Mouse (Mus musculus) liver, embryonic 16.5 days (tissue): ENCODE data around the gene Dhh. TPM values are rescaled to one million over a fixed set of nuclear protein-coding genes. Genes with fewer than 3 reads are reported as not detected.

ENCODE experiments used
- ATAC-seq: fragments of 200-750 bp; cut with Nextera tagmentation; 2 replicates; pipeline ENCODE4 v1.8.0; 2017; ENCODE audit warnings: low read depth, mild to moderate bottlenecking, moderate number of reproducible peaks, moderate library complexity
- H3K27ac ChIP-seq: fragments of 300-500 bp; sonication (generic); 2 replicates; pipeline ENCODE4 v1.5.1; 2014; ENCODE audit warnings: mild to moderate bottlenecking, low read length
- H3K27me3 ChIP-seq: fragments of 300-500 bp; sonication (generic); 2 replicates; pipeline ENCODE4 v1.6.1; 2014; ENCODE audit warnings: low read depth, low read length, mixed read lengths; ENCODE audit not compliant: control insufficient read depth, insufficient read depth
- H3K36me3 ChIP-seq: fragments of 300-500 bp; sonication (generic); 2 replicates; pipeline ENCODE4 v1.6.1; 2014; ENCODE audit warnings: mild to moderate bottlenecking; ENCODE audit not compliant: control insufficient read depth, insufficient read depth
- H3K4me1 ChIP-seq: fragments of 300-500 bp; sonication (generic); 2 replicates; pipeline ENCODE4 v1.6.1; 2014; ENCODE audit warnings: low read depth, low read length, mixed read lengths; ENCODE audit not compliant: control insufficient read depth
- H3K4me2 ChIP-seq: fragments of 300-500 bp; sonication (generic); 2 replicates; pipeline ENCODE4 v1.6.1; 2014; ENCODE audit warnings: low read depth, low read length, mixed read lengths
- H3K4me3 ChIP-seq: fragments of 300-500 bp; sonication (generic); 2 replicates; pipeline ENCODE4 v1.5.1; 2014; ENCODE audit warnings: low read depth, mild to moderate bottlenecking, low read length
- H3K9ac ChIP-seq: fragments of 300-500 bp; sonication (generic); 2 replicates; pipeline ENCODE4 v1.6.1; 2014; ENCODE audit warnings: low read depth, low read length
- H3K9me3 ChIP-seq: fragments of 300-500 bp; sonication (generic); replicated peaks from 2 replicates; pipeline ENCODE4 v1.6.1; 2016; ENCODE audit warnings: low read length; ENCODE audit not compliant: control insufficient read depth
- WGBS: fragments of 180-500 bp; shearing (Covaris S2); extraction: QIAGEN DNeasy Blood & Tissue Kit; methylation state at CpG from one replicate; pipeline ENCODE4 v1.1.7; 2014; ENCODE audit not compliant: insufficient replicate concordance; 5-methylcytosine and 5-hydroxymethylcytosine counted together
- polyA plus RNA-seq: library from polyadenylated mRNA; unstranded; fragments of >200 nt; fragmentation: Nextera tagmentation; extraction: Ambion mirVana; gene quantifications from 2 replicates; pipeline ENCODE4 v1.2.1, GENCODE M21; 2015

The Dhh gene
- polyA plus RNA-seq, 1 experiment from 2014 or later, result 0.11 TPM

DNA sequence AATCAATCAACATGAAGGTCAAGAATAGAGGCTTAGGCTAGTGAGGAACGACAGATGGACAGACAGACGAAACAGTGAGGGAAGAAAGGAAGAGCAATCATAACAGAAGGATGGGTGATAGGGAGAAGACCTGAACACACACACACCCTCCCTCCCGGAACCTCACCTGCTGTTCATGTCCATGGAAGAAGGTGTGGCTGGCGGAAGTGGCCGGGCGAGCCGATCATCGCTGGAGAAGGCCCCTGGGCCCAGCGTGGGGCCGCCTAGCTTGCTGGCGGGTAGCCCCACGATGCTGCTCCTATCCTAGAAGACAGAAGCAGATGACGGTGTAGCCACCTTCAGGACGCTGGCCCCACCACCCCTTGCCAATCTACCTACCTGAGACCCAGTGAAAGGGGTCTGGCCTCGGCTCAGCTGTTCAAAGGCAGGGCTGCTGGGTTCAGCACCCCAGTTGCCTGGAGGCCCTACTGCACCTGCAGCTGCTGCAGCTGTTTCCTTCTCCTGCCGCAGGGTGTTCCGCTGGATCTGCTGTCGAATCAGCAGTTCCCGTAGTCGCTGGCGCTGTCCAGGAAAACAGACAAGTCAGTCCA, 47.0 kb downstream of the Dhh start:
- H3K4me3 ChIP-seq, result no peak overlapping the region
- peaks cover 96% of the 10 kb centered on the region for H3K36me3 ChIP-seq
- H3K27ac ChIP-seq, result no peak overlapping the region
- H3K4me1 ChIP-seq, result no peaks in the 10 kb centered on the region
- no peak overlapping the region for H3K9ac ChIP-seq
- no peaks in the 10 kb centered on the region for H3K9me3 ChIP-seq
- H3K27me3 ChIP-seq, result no peaks in the 10 kb centered on the region
- ATAC-seq, result no peak
- H3K4me2 ChIP-seq, result no peak overlapping the region
- 91% methylated on average over 21 of the region's 21 CpGs for WGBS

DNA sequence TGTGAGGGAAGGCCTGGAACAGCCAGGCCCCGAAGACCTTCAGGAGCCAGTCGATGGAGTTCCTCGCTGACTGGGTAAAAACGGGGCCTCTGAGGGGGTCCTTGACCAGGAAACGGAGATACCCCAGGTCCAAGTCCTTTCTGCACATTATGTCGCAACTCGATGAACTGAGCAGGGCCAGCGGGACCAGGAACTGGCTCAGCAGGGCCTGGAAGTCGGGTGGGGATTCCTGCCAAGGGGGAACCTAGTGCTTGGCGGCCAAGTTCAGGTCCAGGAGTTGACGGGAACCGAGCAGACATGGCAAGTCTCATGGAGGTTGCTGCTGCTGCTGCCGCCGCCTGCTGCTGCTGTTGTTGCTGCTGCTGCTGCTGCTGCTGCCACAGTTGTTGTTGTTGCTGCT, 47.7 kb downstream of the Dhh start:
- no peak for ATAC-seq
- H3K9ac ChIP-seq, result no peak overlapping the region

DNA sequence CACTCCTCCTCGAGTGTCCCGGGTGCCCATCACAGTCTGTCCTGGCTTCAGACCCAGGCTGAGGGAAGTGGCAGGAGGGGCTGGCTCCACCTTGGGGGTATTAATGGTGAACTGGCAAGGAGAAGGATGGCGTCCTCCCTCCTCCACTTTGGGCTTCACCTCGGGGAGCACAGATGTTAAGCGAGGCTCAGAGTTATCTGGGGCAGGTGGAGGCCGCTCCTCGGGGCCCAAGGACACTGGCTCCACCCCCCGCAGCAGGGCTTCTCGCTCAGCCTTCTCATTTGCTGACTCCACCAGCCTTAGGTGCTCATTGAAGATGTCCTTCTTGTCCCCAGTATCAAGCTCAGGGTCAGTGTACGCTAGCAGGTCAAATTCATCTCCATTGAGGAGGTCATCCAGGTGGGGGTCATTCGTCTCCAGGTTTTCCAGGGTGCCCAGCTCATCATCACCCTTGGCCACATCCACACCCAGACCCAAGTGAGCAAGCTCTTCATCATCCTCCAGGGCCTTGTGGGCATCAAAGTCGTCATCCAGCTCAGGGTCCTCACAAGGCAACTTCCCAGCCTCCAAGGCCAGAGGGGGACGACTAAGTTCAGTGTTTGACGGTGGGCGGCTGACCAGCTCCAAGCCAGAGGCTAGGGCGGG, 48.3 kb downstream of the Dhh start:
- Histone ChIP-seq H3K9ac (no peak overlapping the region), H3K27ac (no peak overlapping the region), H3K4me2 (no peak overlapping the region), H3K36me3 (peaks cover 96% of the 10 kb centered on the region), H3K4me1 (no peaks in the 10 kb centered on the region), H3K9me3 (no peaks in the 10 kb centered on the region), H3K27me3 (no peaks in the 10 kb centered on the region), H3K4me3 (no peak overlapping the region)
- ATAC-seq, result no peak
- 74% methylated on average over 16 of the region's 16 CpGs for WGBS

More for the DNA sequence above, 47.7 kb downstream of the Dhh start:
- no peaks in the 10 kb centered on the region for H3K4me1 ChIP-seq
- H3K9me3 ChIP-seq, result no peaks in the 10 kb centered on the region
- H3K4me3 ChIP-seq, result no peak overlapping the region
- no peak overlapping the region for H3K4me2 ChIP-seq
- peaks cover 96% of the 10 kb centered on the region for H3K36me3 ChIP-seq
- 81% methylated on average over 14 of the region's 14 CpGs for WGBS
- no peaks in the 10 kb centered on the region for H3K27me3 ChIP-seq
- no peak overlapping the region for H3K27ac ChIP-seq

DNA sequence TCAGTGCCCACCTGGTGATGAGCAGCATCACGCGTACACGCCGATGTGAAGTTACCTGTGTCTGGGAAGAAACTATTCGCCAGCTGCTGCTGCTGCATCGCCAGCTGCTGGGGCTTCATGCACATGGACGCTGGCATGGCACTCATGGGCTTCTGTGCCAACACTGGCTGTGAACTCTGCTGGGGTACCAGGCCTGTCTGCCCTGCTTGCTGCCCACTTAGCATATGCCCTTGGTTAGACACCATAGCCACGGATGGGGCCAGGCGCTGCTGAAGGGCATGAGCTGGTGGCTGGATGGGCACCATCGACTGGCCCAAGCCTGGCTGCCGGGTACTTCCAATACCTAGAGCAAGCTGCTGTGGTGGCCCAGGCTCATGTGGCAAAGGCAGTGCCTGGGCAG, 49.2 kb downstream of the Dhh start:
- H3K4me2 ChIP-seq, result no peak overlapping the region
- ATAC-seq, result no peak
- no peak overlapping the region for H3K4me3 ChIP-seq
- H3K4me1 ChIP-seq, result peaks cover 3% of the 10 kb centered on the region
- H3K27me3 ChIP-seq, result no peaks in the 10 kb centered on the region
- H3K36me3 ChIP-seq, result peaks cover 96% of the 10 kb centered on the region
- WGBS, result 89% methylated on average over 11 of the region's 11 CpGs
- H3K9ac ChIP-seq, result no peak overlapping the region
- H3K9me3 ChIP-seq, result no peaks in the 10 kb centered on the region
- no peak overlapping the region for H3K27ac ChIP-seq

DNA sequence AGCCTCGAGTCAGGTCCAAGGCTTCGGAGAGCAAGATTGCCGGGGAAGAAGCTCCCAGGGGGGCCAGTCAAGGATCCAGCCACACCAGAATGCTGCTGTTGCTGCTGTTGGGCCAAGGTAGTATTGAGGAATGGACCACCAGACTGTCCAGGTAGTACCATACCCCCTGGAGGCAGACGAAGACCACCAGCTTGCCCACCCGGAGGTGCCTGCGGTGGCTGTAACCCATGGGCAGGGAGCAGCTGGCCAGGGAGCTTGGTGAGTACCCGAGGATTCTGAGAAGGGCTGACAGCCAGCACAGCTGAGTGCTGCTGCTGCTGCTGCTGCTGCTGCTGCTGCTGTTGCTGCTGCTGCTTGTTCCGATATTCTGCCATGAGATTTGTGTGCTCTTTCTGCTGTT, 52.2 kb downstream of the Dhh start:
- ATAC-seq, result no peak
- no peaks in the 10 kb centered on the region for H3K9me3 ChIP-seq
- H3K9ac ChIP-seq, result no peak overlapping the region
- H3K27me3 ChIP-seq, result no peaks in the 10 kb centered on the region
- H3K27ac ChIP-seq, result no peak overlapping the region
- H3K4me3 ChIP-seq, result no peak overlapping the region
- H3K36me3 ChIP-seq, result peaks cover 94% of the 10 kb centered on the region
- H3K4me1 ChIP-seq, result peaks cover 7% of the 10 kb centered on the region
- WGBS, result 89% methylated on average over 8 of the region's 8 CpGs
- H3K4me2 ChIP-seq, result no peak overlapping the region

DNA sequence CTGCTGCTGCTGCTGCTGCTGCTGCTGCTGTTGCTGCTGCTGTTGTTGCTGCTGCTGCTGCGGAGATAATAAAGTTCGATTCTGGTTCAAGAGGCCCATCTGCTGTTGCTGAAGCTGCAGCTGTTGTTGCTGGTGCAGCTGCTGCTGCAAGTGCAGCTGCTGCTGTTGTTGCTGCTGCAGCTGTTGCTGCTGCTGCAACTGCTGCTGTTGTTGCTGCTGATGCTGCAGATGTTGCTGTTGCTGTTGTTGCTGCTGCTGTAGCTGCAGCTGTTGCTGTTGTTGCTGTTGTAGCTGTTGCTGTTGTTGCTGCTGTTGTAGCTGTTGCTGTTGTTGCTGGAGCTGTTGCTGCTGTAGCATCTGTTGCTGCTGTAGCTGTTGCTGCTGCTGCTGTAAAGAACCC, 53.2 kb downstream of the Dhh start:
- Histone ChIP-seq H3K27ac (no peak overlapping the region), H3K9me3 (no peaks in the 10 kb centered on the region), H3K4me3 (no peak overlapping the region), H3K4me1 (peaks cover 7% of the 10 kb centered on the region), H3K4me2 (no peak overlapping the region), H3K27me3 (no peaks in the 10 kb centered on the region), H3K36me3 (peaks cover 94% of the 10 kb centered on the region), H3K9ac (no peak overlapping the region)
- no peak for ATAC-seq
- whole genome bisulfite sequencing, result 81% methylated on average over 2 of the region's 2 CpGs

DNA sequence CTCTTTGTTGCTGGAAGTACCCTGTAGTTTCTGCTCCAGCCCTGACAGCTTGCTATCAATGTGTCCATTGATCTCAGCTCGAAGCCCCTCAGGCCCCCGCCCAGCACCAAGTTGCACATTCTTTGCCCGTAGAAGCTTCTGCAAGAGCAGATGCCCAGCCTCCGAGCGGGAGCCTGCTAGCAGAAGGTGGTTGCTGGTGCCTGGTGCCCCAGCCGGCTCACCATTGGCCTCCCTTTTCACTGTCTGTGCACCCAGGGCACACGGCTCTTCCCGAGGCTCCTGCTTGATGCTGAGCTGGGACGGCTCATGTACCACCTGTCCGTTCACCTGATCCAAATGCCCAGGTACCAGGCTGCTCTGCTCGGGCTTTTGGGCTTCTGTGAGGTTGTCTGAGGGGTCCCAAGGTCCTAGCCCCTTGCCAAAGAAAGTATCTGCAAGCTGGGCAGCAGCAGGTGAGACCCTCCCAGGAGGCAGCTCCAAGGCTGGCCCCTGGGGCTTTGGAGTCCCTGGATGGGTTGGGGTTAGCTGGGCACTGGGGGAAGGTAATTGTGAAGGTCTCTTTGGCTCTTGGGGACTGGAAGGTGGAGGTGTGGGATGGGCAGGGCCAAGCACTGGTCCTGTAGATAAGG, 54.6 kb downstream of the Dhh start:
- 83% methylated on average over 11 of the region's 11 CpGs for WGBS
- Histone ChIP-seq H3K4me1 (peaks cover 12% of the 10 kb centered on the region), H3K4me2 (no peak overlapping the region), H3K27me3 (no peaks in the 10 kb centered on the region), H3K36me3 (peaks cover 95% of the 10 kb centered on the region), H3K9ac (no peak overlapping the region), H3K27ac (no peak overlapping the region), H3K4me3 (no peak overlapping the region), H3K9me3 (no peaks in the 10 kb centered on the region)
- no peak for ATAC-seq

Other genes starting within 250 kb of the Dhh start
- 9.0 and 10.0 TPM in 2 replicates for gene Ddx23, start 235.6 kb downstream of the Dhh start, polyA plus RNA-seq
- 0.78 and 1.1 TPM in 2 replicates for gene Rnd1, start 221.1 kb downstream of the Dhh start, polyA plus RNA-seq
- not detected in 2 replicates for gene Ccdc65, start 190.3 kb downstream of the Dhh start, polyA plus RNA-seq
- gene Fkbp11, start 170.3 kb downstream of the Dhh start, polyA plus RNA-seq, result 172 and 182 TPM in 2 replicates
- gene Arf3, start 135.3 kb downstream of the Dhh start, polyA plus RNA-seq, result 10.5 and 12.0 TPM in 2 replicates
- not detected in 2 replicates for gene Wnt10b, start 120.4 kb downstream of the Dhh start, polyA plus RNA-seq
- gene Wnt1, start 108.7 kb downstream of the Dhh start, polyA plus RNA-seq, result not detected in 2 replicates
- gene Ddn, start 89.0 kb downstream of the Dhh start, polyA plus RNA-seq, result not detected in 2 replicates
- 86.8 and 90.6 TPM in 2 replicates for gene Prkag1, start 67.0 kb downstream of the Dhh start, polyA plus RNA-seq
- 3.9 and 4.0 TPM in 2 replicates for gene Kmt2d, start 27.3 kb downstream of the Dhh start, polyA plus RNA-seq
- gene Rhebl1, start 4.0 kb downstream of the Dhh start, polyA plus RNA-seq, result 2.9 and 3.4 TPM in 2 replicates
- 4.4 and 4.6 TPM in 2 replicates for gene Lmbr1l, start 19.7 kb upstream of the Dhh start, polyA plus RNA-seq
- 934 and 938 TPM in 2 replicates for gene Tuba1b, start 36.0 kb upstream of the Dhh start, polyA plus RNA-seq
- not detected in 2 replicates for gene Gm49450, start 55.0 kb upstream of the Dhh start, polyA plus RNA-seq
- gene Tuba1a, start 55.2 kb upstream of the Dhh start, polyA plus RNA-seq, result 48.1 and 57.9 TPM in 2 replicates
- 251 and 260 TPM in 2 replicates for gene Tuba1c, start 131.4 kb upstream of the Dhh start, polyA plus RNA-seq
- gene Prph, start 156.6 kb upstream of the Dhh start, polyA plus RNA-seq, result 0.86 and 1.1 TPM in 2 replicates
- gene Troap, start 176.0 kb upstream of the Dhh start, polyA plus RNA-seq, result 13.3 and 15.2 TPM in 2 replicates
- gene C1ql4, start 189.3 kb upstream of the Dhh start, polyA plus RNA-seq, result not detected in 2 replicates
- 18.5 and 19.2 TPM in 2 replicates for gene Dnajc22, start 194.6 kb upstream of the Dhh start, polyA plus RNA-seq
- gene Spats2, start 227.4 kb upstream of the Dhh start, polyA plus RNA-seq, result 5.5 and 6.0 TPM in 2 replicates